8 mouse cellular contexts compared by ENCODE assay signal in the genomic region with DNA sequence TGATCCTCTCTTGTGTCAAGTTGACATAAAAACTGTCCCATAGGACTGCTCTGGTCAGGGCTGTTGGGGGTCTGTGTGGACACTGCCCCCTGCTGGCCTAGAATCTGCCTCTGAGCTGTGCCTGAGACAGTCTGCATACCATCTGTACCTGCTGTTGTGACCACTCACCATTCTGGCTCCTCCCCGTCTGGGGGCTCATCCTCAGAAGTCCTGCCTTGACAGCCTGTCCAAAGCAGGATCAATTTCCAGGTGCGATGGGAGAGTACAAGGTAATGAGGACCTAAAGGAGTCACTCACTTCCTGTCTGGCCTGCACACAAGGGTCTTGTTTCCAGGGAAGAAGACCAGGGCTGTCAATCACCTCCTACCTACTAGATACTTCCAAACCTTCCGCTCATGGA. TPM values are rescaled to one million over a fixed set of nuclear protein-coding genes. Genes with fewer than 3 reads are reported as not detected.
DNase-seq lines count a peak whose midpoint lies in the region; ATAC-seq and TF ChIP-seq lines count a peak whose summit lies in the region.

No protein-coding gene starts in this region.

- no peaks in the 10 kb centered on the region for H3K9me3 ChIP-seq in kidney, embryonic 14.5 days (ENCODE audit: control insufficient read depth, low read length)

- H3K27ac ChIP-seq in bone marrow macrophage, adult 2 months (ENCODE audit: insufficient read depth, low read depth, low read length): no peak overlapping the region
- no peak overlapping the region for H3K27ac ChIP-seq in kidney, embryonic 14.5 days (ENCODE audit: low read depth, low read length)
- no peak overlapping the region for H3K27ac ChIP-seq in small intestine, adult 2 months (ENCODE audit: insufficient read depth, low read depth, low read length)

- H3K36me3 ChIP-seq in kidney, embryonic 14.5 days (ENCODE audit: control insufficient read depth, insufficient read depth, low read length): 0 out of 2 replicates have a peak, but pooled peaks cover 2% of the 10 kb centered on the region
- H3K36me3 ChIP-seq in small intestine, adult 2 months (ENCODE audit: control insufficient read depth, insufficient read depth, low read length): no peaks in the 10 kb centered on the region

- TF ChIP-seq POLR2A in bone marrow macrophage, adult 2 months (IDR thresholded peaks at IDR 0.05; ENCODE audit: borderline replicate concordance, low read depth, low read length): no peak
- TF ChIP-seq POLR2A in small intestine, adult 2 months (IDR thresholded peaks at IDR 0.05; ENCODE audit: low read depth, low read length): no peak

- no peak overlapping the region for H3K4me2 ChIP-seq in kidney, embryonic 14.5 days (replicated peaks; ENCODE audit: low read depth, low read length)

- WGBS in kidney, embryonic 14.5 days: 71% methylated on average over 3 of the region's 3 CpGs
- WGBS in small intestine, adult 2 months: 67% methylated on average over 3 of the region's 3 CpGs

- DNase-seq in right cerebral cortex, postnatal 14 days: peak; percentile 46
- no peak for DNase-seq in right cerebral cortex, postnatal 36 days (ENCODE audit: low spot score in 2 of 2)
- peak; percentile 65 for DNase-seq in lung, postnatal 14 days
- DNase-seq in urinary bladder, adult 2 months (ENCODE audit: low spot score): no peak

- peaks cover 13% of the 10 kb centered on the region for H3K4me1 ChIP-seq in bone marrow macrophage, adult 2 months (ENCODE audit: control insufficient read depth, insufficient read depth, low read length)
- no peaks in the 10 kb centered on the region for H3K4me1 ChIP-seq in kidney, embryonic 14.5 days (ENCODE audit: control insufficient read depth, insufficient read depth, low read length)
- H3K4me1 ChIP-seq in small intestine, adult 2 months (ENCODE audit: control insufficient read depth, insufficient read depth, insufficient read length, low read length): no peaks in the 10 kb centered on the region

- peak; percentile 49; the same call in 1 of the 2 replicates for ATAC-seq in erythroid progenitor cell, adult 5-6 weeks (replicated peaks; ENCODE audit: low FRiP score, poor library complexity, severe bottlenecking)
- peak; percentile 68; the same call in 1 of the 2 replicates for ATAC-seq in kidney, embryonic 14.5 days (ENCODE audit: low FRiP score, low TSS enrichment)

- no peak overlapping the region for H3K9ac ChIP-seq in kidney, embryonic 14.5 days (ENCODE audit: low read depth, low read length)

- no peak overlapping the region for H3K4me3 ChIP-seq in bone marrow macrophage, adult 2 months (ENCODE audit: insufficient read depth, low read length)
- no peak overlapping the region for H3K4me3 ChIP-seq in kidney, embryonic 14.5 days (ENCODE audit: low read length)
- H3K4me3 ChIP-seq in small intestine, adult 2 months (ENCODE audit: low read depth, low read length): no peak overlapping the region

- peak; percentile 28; the same call in 1 of the 2 replicates for TF ChIP-seq CTCF in bone marrow macrophage, adult 2 months (IDR thresholded peaks at IDR 0.05; ENCODE audit: low read depth, low read length)
- peak; percentile 75; the same call in 1 of the 2 replicates for TF ChIP-seq CTCF in small intestine, adult 2 months (IDR thresholded peaks at IDR 0.05; ENCODE audit: extremely low read depth, insufficient read length, insufficient replicate concordance, low read depth, low read length)

- no peaks in the 10 kb centered on the region for H3K27me3 ChIP-seq in kidney, embryonic 14.5 days (ENCODE audit: control insufficient read depth, insufficient read depth, low read length)
- H3K27me3 ChIP-seq in small intestine, adult 2 months (ENCODE audit: control insufficient read depth, insufficient read depth, low read length): no peaks in the 10 kb centered on the region

RNA-seq across cellular contexts. Expression of a gene that starts 8.2 kb away (rescaled TPM):
- polyA plus RNA-seq in bone marrow macrophage, adult 2 months (2012; ENCODE audit: insufficient read depth, insufficient read length, missing spikeins): 2.5 and 4.5 TPM in 2 replicates
- total RNA-seq in erythroid progenitor cell, adult 5-6 weeks (2015; ENCODE audit: low replicate concordance): 2.5 TPM in 1 of 2 replicates, not detected in the other
- 0.08 TPM in 1 of 2 replicates, not detected in the other for total RNA-seq in erythroid progenitor cell, adult 5-6 weeks (2017; ENCODE audit: low replicate concordance)
- polyA plus RNA-seq in kidney, embryonic 14.5 days (2014; fragmentation: Nextera tagmentation; extraction: Ambion mirVana): 5.8 and 6.9 TPM in 2 replicates
- 1.7 and 3.1 TPM in 2 replicates for polyA plus RNA-seq in small intestine, adult 2 months (2012; rRNA removed)
- polyA plus RNA-seq in urinary bladder, adult 2 months (2012; rRNA removed): 6.7 and 7.0 TPM in 2 replicates

RNA-seq across cellular contexts. Expression of a gene that starts 8.4 kb away (rescaled TPM):
- polyA plus RNA-seq in bone marrow macrophage, adult 2 months (2012; ENCODE audit: insufficient read depth, insufficient read length, missing spikeins): 95.7 and 97.9 TPM in 2 replicates
- 43.6 and 74.2 TPM in 2 replicates for total RNA-seq in erythroid progenitor cell, adult 5-6 weeks (2015; ENCODE audit: low replicate concordance)
- total RNA-seq in erythroid progenitor cell, adult 5-6 weeks (2017; ENCODE audit: low replicate concordance): 48.6 and 57.6 TPM in 2 replicates
- polyA plus RNA-seq in kidney, embryonic 14.5 days (2014; fragmentation: Nextera tagmentation; extraction: Ambion mirVana): 167 and 180 TPM in 2 replicates
- polyA plus RNA-seq in small intestine, adult 2 months (2012; rRNA removed): 53.2 and 91.9 TPM in 2 replicates
- 130 and 159 TPM in 2 replicates for polyA plus RNA-seq in urinary bladder, adult 2 months (2012; rRNA removed)

RNA-seq across cellular contexts. Expression of a gene that starts 27.7 kb away (rescaled TPM):
- 6.1 and 6.5 TPM in 2 replicates for polyA plus RNA-seq in bone marrow macrophage, adult 2 months (2012; ENCODE audit: insufficient read depth, insufficient read length, missing spikeins)
- 1.1 and 4.6 TPM in 2 replicates for total RNA-seq in erythroid progenitor cell, adult 5-6 weeks (2015; ENCODE audit: low replicate concordance)
- total RNA-seq in erythroid progenitor cell, adult 5-6 weeks (2017; ENCODE audit: low replicate concordance): 0.91 and 4.5 TPM in 2 replicates
- 7.1 and 13.7 TPM in 2 replicates for polyA plus RNA-seq in kidney, embryonic 14.5 days (2014; fragmentation: Nextera tagmentation; extraction: Ambion mirVana)
- polyA plus RNA-seq in small intestine, adult 2 months (2012; rRNA removed): 7.8 and 15.2 TPM in 2 replicates
- polyA plus RNA-seq in urinary bladder, adult 2 months (2012; rRNA removed): 11.8 and 13.4 TPM in 2 replicates

RNA-seq across cellular contexts. Expression of a gene that starts 38.0 kb away (rescaled TPM):
- not detected in 2 replicates for polyA plus RNA-seq in bone marrow macrophage, adult 2 months (2012; ENCODE audit: insufficient read depth, insufficient read length, missing spikeins)
- not detected in 2 replicates for total RNA-seq in erythroid progenitor cell, adult 5-6 weeks (2015; ENCODE audit: low replicate concordance)
- not detected in 2 replicates for total RNA-seq in erythroid progenitor cell, adult 5-6 weeks (2017; ENCODE audit: low replicate concordance)
- 1.8 and 3.1 TPM in 2 replicates for polyA plus RNA-seq in kidney, embryonic 14.5 days (2014; fragmentation: Nextera tagmentation; extraction: Ambion mirVana)
- 17.8 and 28.1 TPM in 2 replicates for polyA plus RNA-seq in small intestine, adult 2 months (2012; rRNA removed)
- 83.1 and 93.6 TPM in 2 replicates for polyA plus RNA-seq in urinary bladder, adult 2 months (2012; rRNA removed)

Comparison
In these comparisons a context has a peak if more than half of its experiments do, and no peak if none do; other contexts are left out.
1. DNase-seq: peak in right cerebral cortex, postnatal 14 days (single experiment) and lung, postnatal 14 days (single experiment); none in right cerebral cortex, postnatal 36 days (0 of 2) and urinary bladder, adult 2 months (single experiment).